Mouse (Mus musculus): ENCODE results near the gene Eepd1. TPM values are rescaled to one million over a fixed set of nuclear protein-coding genes. Genes with fewer than 3 reads are reported as not detected.
"Not testable (repeated sequence)": the region's sequence is repeated elsewhere in the genome, so short reads cannot be mapped to it uniquely, and the experiment has no call there.

Eepd1 gene
- 16.3 and 16.5 TPM in 2 replicates for total RNA-seq (2014; rRNA removed)
- 14.8 and 16.8 TPM in 2 replicates for polyA plus RNA-seq (2015; fragmentation: Nextera tagmentation; extraction: Ambion mirVana)

GRCm38 (mm10) chr9:25481344-25482095 is at the start of gene Eepd1:
Gene Eepd1 (plus strand): TSS chr9:25481547.
- no peaks in the 10 kb centered on the region for H3K36me3 ChIP-seq (ENCODE audit: insufficient read depth)
- peak within 1 kb of the TSS; percentile 51 for H3K27ac ChIP-seq (ENCODE audit: low read depth, low read length)

GRCm38 (mm10) chr9:25438836-25439235 is 42.5 kb upstream of the Eepd1 start:
- TF ChIP-seq CTCF (IDR thresholded peaks at IDR 0.05; ENCODE audit: low read depth): no peak
- H3K4me3 ChIP-seq (ENCODE audit: low read depth, low read length): no peak overlapping the region
- no peak overlapping the region for H3K4me2 ChIP-seq (ENCODE audit: low read depth)
- ATAC-seq (no peak), DNase-seq (no peak)
- H3K36me3 ChIP-seq (ENCODE audit: insufficient read depth): no peaks in the 10 kb centered on the region
- no peaks in the 10 kb centered on the region for H3K9me3 ChIP-seq (ENCODE audit: low read length)
- H3K27ac ChIP-seq (ENCODE audit: low read depth, low read length): no peak overlapping the region
- no peaks in the 10 kb centered on the region for H3K27me3 ChIP-seq (ENCODE audit: insufficient read depth, low read length)
- 95% methylated on average over 3 of the region's 3 CpGs for WGBS
- no peaks in the 10 kb centered on the region for H3K4me1 ChIP-seq (ENCODE audit: insufficient read depth)
- H3K9ac ChIP-seq: no peak overlapping the region

More at GRCm38 (mm10) chr9:25481344-25482095, at the start of gene Eepd1:
- peak within 1 kb of the TSS; percentile 60 for H3K4me3 ChIP-seq (ENCODE audit: low read depth, low read length)
- H3K27me3 ChIP-seq (ENCODE audit: insufficient read depth, low read length): no peaks in the 10 kb centered on the region
- under 1% methylated on average over 60 of the region's 75 CpGs for WGBS
- no peak for TF ChIP-seq CTCF (IDR thresholded peaks at IDR 0.05; ENCODE audit: low read depth)
- ATAC-seq (peak; percentile 98), DNase-seq (peak; percentile 95)
- H3K9ac ChIP-seq: peak within 1 kb of the TSS; percentile 58
- H3K4me2 ChIP-seq (ENCODE audit: low read depth): peak within 1 kb of the TSS; percentile 82
- H3K9me3 ChIP-seq (ENCODE audit: low read length): no peaks in the 10 kb centered on the region
- H3K4me1 ChIP-seq (ENCODE audit: insufficient read depth): 0 out of 2 replicates have a peak, but pooled peaks cover 8% of the 10 kb centered on the region

GRCm38 (mm10) chr9:25440046-25440445 is 41.3 kb upstream of the Eepd1 start:
- H3K27ac ChIP-seq (ENCODE audit: low read depth, low read length): not testable (repeated sequence)

GRCm38 (mm10) chr9:25442041-25442440 is 39.3 kb upstream of the Eepd1 start:
- no peak overlapping the region for H3K4me2 ChIP-seq (ENCODE audit: low read depth)
- ATAC-seq (no peak), DNase-seq (no peak)
- H3K9me3 ChIP-seq (ENCODE audit: low read length): no peaks in the 10 kb centered on the region
- no peak for TF ChIP-seq CTCF (IDR thresholded peaks at IDR 0.05; ENCODE audit: low read depth)
- H3K4me1 ChIP-seq (ENCODE audit: insufficient read depth): no peaks in the 10 kb centered on the region
- H3K4me3 ChIP-seq (ENCODE audit: low read depth, low read length): no peak overlapping the region
- H3K27me3 ChIP-seq (ENCODE audit: insufficient read depth, low read length): no peaks in the 10 kb centered on the region
- H3K9ac ChIP-seq: no peak overlapping the region
- no peak overlapping the region for H3K27ac ChIP-seq (ENCODE audit: low read depth, low read length)
- no peaks in the 10 kb centered on the region for H3K36me3 ChIP-seq (ENCODE audit: insufficient read depth)

More at GRCm38 (mm10) chr9:25440046-25440445, 41.3 kb upstream of the Eepd1 start:
- H3K27me3 ChIP-seq (ENCODE audit: insufficient read depth, low read length); H3K9me3 ChIP-seq (ENCODE audit: low read length); H3K4me3 ChIP-seq (ENCODE audit: low read depth, low read length); DNase-seq; H3K9ac ChIP-seq; H3K4me1 ChIP-seq (ENCODE audit: insufficient read depth); ATAC-seq; H3K4me2 ChIP-seq (ENCODE audit: low read depth); H3K36me3 ChIP-seq (ENCODE audit: insufficient read depth): not testable (repeated sequence)
- 91% methylated on average over 2 of the region's 5 CpGs for WGBS

- no peak for DNase-seq
- no peaks in the 10 kb centered on the region for H3K9me3 ChIP-seq (ENCODE audit: low read length)
- ATAC-seq: no peak
- H3K27me3 ChIP-seq (ENCODE audit: insufficient read depth, low read length): no peaks in the 10 kb centered on the region
- 76% methylated on average over 3 of the region's 3 CpGs for WGBS
- H3K4me2 ChIP-seq (ENCODE audit: low read depth): no peak overlapping the region
- no peak for TF ChIP-seq CTCF (IDR thresholded peaks at IDR 0.05; ENCODE audit: low read depth)
- H3K27ac ChIP-seq (ENCODE audit: low read depth, low read length): no peak overlapping the region
- no peaks in the 10 kb centered on the region for H3K36me3 ChIP-seq (ENCODE audit: insufficient read depth)
- no peaks in the 10 kb centered on the region for H3K4me1 ChIP-seq (ENCODE audit: insufficient read depth)
- H3K4me3 ChIP-seq (ENCODE audit: low read depth, low read length): no peak overlapping the region
- H3K9ac ChIP-seq: no peak overlapping the region
Measured at GRCm38 (mm10) chr9:25443029-25443428, 38.3 kb upstream of the Eepd1 start.

GRCm38 (mm10) chr9:25443546-25443945 is 37.8 kb upstream of the Eepd1 start:
- no peaks in the 10 kb centered on the region for H3K36me3 ChIP-seq (ENCODE audit: insufficient read depth)
- ATAC-seq: no peak

GRCm38 (mm10) chr9:25450394-25450793 is 31.0 kb upstream of the Eepd1 start:
- Histone ChIP-seq H3K9ac (no peak overlapping the region), H3K4me1 (ENCODE audit: insufficient read depth) (no peaks in the 10 kb centered on the region), H3K4me3 (ENCODE audit: low read depth, low read length) (no peak overlapping the region), H3K27me3 (ENCODE audit: insufficient read depth, low read length) (no peaks in the 10 kb centered on the region), H3K36me3 (ENCODE audit: insufficient read depth) (no peaks in the 10 kb centered on the region), H3K4me2 (ENCODE audit: low read depth) (no peak overlapping the region), H3K9me3 (ENCODE audit: low read length) (no peaks in the 10 kb centered on the region), H3K27ac (ENCODE audit: low read depth, low read length) (no peak overlapping the region)
- DNase-seq (no peak), ATAC-seq (no peak)
- WGBS: 68% methylated on average over 4 of the region's 4 CpGs
- no peak for TF ChIP-seq CTCF (IDR thresholded peaks at IDR 0.05; ENCODE audit: low read depth)

More at GRCm38 (mm10) chr9:25443546-25443945, 37.8 kb upstream of the Eepd1 start:
- Histone ChIP-seq H3K4me1 (ENCODE audit: insufficient read depth) (no peaks in the 10 kb centered on the region), H3K4me3 (ENCODE audit: low read depth, low read length) (no peak overlapping the region), H3K9ac (no peak overlapping the region), H3K27ac (ENCODE audit: low read depth, low read length) (no peak overlapping the region), H3K4me2 (ENCODE audit: low read depth) (no peak overlapping the region), H3K27me3 (ENCODE audit: insufficient read depth, low read length) (no peaks in the 10 kb centered on the region), H3K9me3 (ENCODE audit: low read length) (no peaks in the 10 kb centered on the region)
- TF ChIP-seq CTCF (IDR thresholded peaks at IDR 0.05; ENCODE audit: low read depth): no peak
- DNase-seq: no peak
